Mouse (Mus musculus) small intestine, adult 2 months (tissue): Measurements from ENCODE around the gene Mast1. TPM values are rescaled to one million over a fixed set of nuclear protein-coding genes. Genes with fewer than 3 reads are reported as not detected.
A peak's percentile ranks its signal among the peaks of the same experiment; 100 is the strongest.

ENCODE experiments used
- H3K27ac ChIP-seq: fragments of 200-500 bp; 2 replicates; pipeline ENCODE4 v1.5.1; 2012; ENCODE audit warnings: low read depth, low read length, control low read depth, inconsistent platforms; ENCODE audit not compliant: insufficient read depth
- H3K27me3 ChIP-seq: fragments of 200-500 bp; 2 replicates; pipeline ENCODE4 v1.6.1; 2012; ENCODE audit warnings: mild to moderate bottlenecking, moderate library complexity, low read length, inconsistent platforms; ENCODE audit not compliant: control insufficient read depth, insufficient read depth
- H3K36me3 ChIP-seq: fragments of 200-500 bp; 2 replicates; pipeline ENCODE4 v1.6.1; 2012; ENCODE audit warnings: mild to moderate bottlenecking, low read length, control low read depth, inconsistent platforms; ENCODE audit not compliant: control insufficient read depth, insufficient read depth
- H3K4me1 ChIP-seq: fragments of 200-500 bp; 2 replicates; pipeline ENCODE4 v1.6.1; 2012; ENCODE audit warnings: low read length, inconsistent platforms, mixed read lengths; ENCODE audit not compliant: control insufficient read depth, insufficient read depth, insufficient read length
- H3K4me3 ChIP-seq: fragments of 200-500 bp; 2 replicates; pipeline ENCODE4 v1.5.1; 2012; ENCODE audit warnings: low read depth, mild to moderate bottlenecking, control low read depth, inconsistent platforms, low read length, moderate library complexity
- CTCF ChIP-seq: fragments of 200-500 bp; IDR thresholded peaks from 2 replicates; pipeline ENCODE4 v1.5.1; 2012; ENCODE audit warnings: low read depth, mild to moderate bottlenecking, control low read depth, inconsistent platforms, low read length, moderate library complexity, mixed read lengths; ENCODE audit not compliant: insufficient replicate concordance, insufficient read length; ENCODE audit errors: extremely low read depth
- POLR2A ChIP-seq: fragments of 200-500 bp; IDR thresholded peaks from 2 replicates; pipeline ENCODE4 v1.6.1; 2012; ENCODE audit warnings: low read depth, mild to moderate bottlenecking, control low read depth, inconsistent platforms, low read length, moderate library complexity
- WGBS: fragments of 180-500 bp; shearing (Covaris S2); methylation state at CpG from one replicate; pipeline ENCODE4 v1.1.7; 2018; 5-methylcytosine and 5-hydroxymethylcytosine counted together
- polyA plus RNA-seq: library from polyadenylated mRNA; depleted of rRNA; stranded (reverse); fragments of >200 nt; gene quantifications from 2 replicates; pipeline ENCODE4 v1.2.3, GENCODE M21; 2012

Mast1 gene
- polyA plus RNA-seq, 1 experiment: 0.71 TPM

DNA sequence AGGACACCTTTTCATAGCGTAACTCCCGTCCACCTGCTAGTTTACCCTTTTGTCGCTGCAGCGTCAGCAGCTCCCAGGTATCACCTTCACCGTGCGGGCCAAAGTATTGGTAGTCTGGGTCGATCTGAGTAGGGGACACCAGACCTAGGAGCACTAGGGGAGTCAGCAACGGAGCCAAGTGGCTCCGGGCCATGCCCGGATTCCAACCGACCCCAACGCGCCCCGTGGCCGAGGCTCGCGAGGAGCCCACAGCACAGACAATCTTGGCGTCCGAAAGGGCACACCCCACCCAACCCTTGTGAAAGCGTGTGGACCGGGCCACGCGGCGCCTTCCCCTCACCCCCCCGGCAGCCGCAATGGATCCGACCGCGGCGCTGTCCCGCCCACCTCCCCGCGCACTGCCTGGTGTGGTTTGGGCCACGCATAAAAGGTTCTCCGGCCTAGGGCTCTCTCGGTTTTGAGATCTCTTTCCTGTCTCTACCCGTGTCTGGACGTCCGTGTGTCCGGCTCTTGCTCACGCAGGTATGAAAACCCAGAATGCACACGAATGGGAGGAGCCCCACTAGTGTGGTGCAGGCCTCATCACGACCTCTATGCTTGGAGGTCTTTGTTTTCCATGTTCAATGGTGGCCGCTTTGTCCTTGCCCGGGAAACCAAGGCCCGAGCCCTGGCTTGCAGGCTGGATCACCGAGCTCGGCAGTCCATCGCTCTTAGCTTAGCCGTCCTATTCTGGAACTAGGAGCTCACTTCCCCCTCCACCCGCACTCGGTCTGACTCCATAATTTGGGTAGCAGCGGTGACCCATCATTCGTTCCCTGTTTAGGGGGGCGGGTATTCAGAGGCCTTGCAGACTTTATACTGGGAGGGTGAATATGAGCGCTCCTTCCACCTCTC lies 32.3 kb upstream of the Mast1 start, which contains the start of the genes Gm49661, Prdx2 and Rnaseh2a:
Gene Gm49661, minus strand, starts transcription at position 193 of the 894 bp plus-strand sequence.
Gene Prdx2, plus strand, starts transcription at position 347 of the 894 bp plus-strand sequence.
Gene Rnaseh2a, minus strand, starts transcription at position 527 of the 894 bp plus-strand sequence.
- H3K27me3 ChIP-seq: no peaks in the 10 kb centered on the region
- peaks cover 17% of the 10 kb centered on the region for H3K4me1 ChIP-seq
- peak within 1 kb of the TSS; percentile 77 for H3K27ac ChIP-seq
- H3K36me3 ChIP-seq: peaks cover 11% of the 10 kb centered on the region
- TF ChIP-seq POLR2A: peak; percentile 93
- TF ChIP-seq CTCF: no peak
- H3K4me3 ChIP-seq: peak within 1 kb of the TSS; percentile 70
- under 1% methylated on average over 56 of the region's 56 CpGs for WGBS

- Histone ChIP-seq H3K27me3 (no peaks in the 10 kb centered on the region), H3K4me3 (peak overlapping the region; percentile 70; the same call in 1 of the 2 replicates), H3K4me1 (peaks cover 17% of the 10 kb centered on the region), H3K36me3 (peaks cover 11% of the 10 kb centered on the region), H3K27ac (peak overlapping the region; percentile 77)
- 3% methylated on average over 2 of the region's 2 CpGs for WGBS
- TF ChIP-seq CTCF (no peak), POLR2A (no peak)
Observed at GRCm38 (mm10) chr8:84968650-84969049, 31.5 kb upstream of the Mast1 start.

GRCm38 (mm10) chr8:84967532-84968304 lies 30.6 kb upstream of the Mast1 start:
- TF ChIP-seq POLR2A (no peak), CTCF (no peak)
- WGBS: 91% methylated on average over 13 of the region's 13 CpGs
- no peak overlapping the region for H3K27ac ChIP-seq

DNA sequence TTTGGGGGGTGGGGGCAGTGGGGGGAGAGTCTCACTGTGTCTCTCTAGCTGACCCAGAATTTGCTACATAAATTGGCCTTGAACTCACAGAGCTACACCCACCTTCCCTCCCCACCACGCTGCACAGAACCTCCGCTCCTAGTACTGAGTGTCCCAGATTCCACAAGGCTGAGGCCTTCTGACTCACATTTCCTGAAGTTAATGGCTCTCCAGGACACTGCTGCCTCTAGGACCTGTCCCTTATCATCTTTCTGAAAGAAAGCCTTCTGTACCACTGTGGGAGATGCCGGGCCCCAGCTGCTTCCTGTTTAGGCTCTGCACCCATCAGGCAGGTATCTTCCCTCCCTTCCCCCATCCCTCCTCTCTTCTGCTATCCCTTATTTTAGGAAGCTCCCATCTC lies 29.4 kb upstream of the Mast1 start:
- TF ChIP-seq POLR2A (no peak), CTCF (no peak)
- no peaks in the 10 kb centered on the region for H3K27me3 ChIP-seq
- WGBS: 33% methylated on average over 3 of the region's 3 CpGs
- peak overlapping the region; percentile 10; the same call in 1 of the 2 replicates for H3K27ac ChIP-seq
- peaks cover 17% of the 10 kb centered on the region for H3K4me1 ChIP-seq
- peaks cover 7% of the 10 kb centered on the region for H3K36me3 ChIP-seq
- H3K4me3 ChIP-seq: no peak overlapping the region

More at GRCm38 (mm10) chr8:84967532-84968304, 30.6 kb upstream of the Mast1 start:
- H3K27me3 ChIP-seq: no peaks in the 10 kb centered on the region
- peaks cover 17% of the 10 kb centered on the region for H3K4me1 ChIP-seq
- H3K36me3 ChIP-seq: peaks cover 10% of the 10 kb centered on the region
- H3K4me3 ChIP-seq: no peak overlapping the region

DNA sequence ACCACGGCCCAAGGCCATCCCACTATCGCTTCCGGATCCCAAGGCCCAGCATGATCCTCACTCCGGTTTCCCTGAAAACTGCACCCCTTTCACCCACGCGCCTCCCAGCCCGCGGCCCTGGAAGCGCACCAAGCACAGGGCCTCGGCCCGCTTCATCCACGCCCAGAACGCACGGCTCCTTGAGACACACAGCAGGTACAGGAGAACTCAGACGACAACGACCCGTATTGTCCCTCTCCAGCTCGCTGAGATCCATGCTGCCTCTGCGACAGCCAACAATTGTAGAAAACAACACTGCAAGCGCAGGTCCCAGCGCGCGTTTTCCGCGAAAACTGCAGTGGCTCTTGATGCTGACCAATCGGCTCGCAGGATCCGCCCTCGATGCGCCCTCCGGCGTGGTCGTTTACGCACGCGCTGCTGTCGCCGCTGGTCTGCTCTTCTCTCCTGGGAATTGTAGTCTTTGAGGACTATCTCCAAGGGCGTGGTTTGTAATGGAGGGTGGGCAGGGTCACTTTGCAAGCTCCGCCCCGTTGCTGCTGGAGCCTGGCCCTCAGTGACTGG lies 28.7 kb upstream of the Mast1 start:
- WGBS: under 1% methylated on average over 41 of the region's 41 CpGs
- TF ChIP-seq POLR2A (no peak), CTCF (no peak)
- peak overlapping the region; percentile 9; the same call in 1 of the 2 replicates for H3K27ac ChIP-seq
- H3K27me3 ChIP-seq: no peaks in the 10 kb centered on the region
- H3K4me1 ChIP-seq: peaks cover 17% of the 10 kb centered on the region
- H3K36me3 ChIP-seq: 0 out of 2 replicates have a peak, but pooled peaks cover 3% of the 10 kb centered on the region
- H3K4me3 ChIP-seq: peak overlapping the region; percentile 74

- Histone ChIP-seq H3K4me3 (no peak overlapping the region), H3K36me3 (0 out of 2 replicates have a peak, but pooled peaks cover 3% of the 10 kb centered on the region), H3K4me1 (peaks cover 13% of the 10 kb centered on the region), H3K27ac (no peak overlapping the region), H3K27me3 (no peaks in the 10 kb centered on the region)
- WGBS: 75% methylated on average over 4 of the region's 4 CpGs
- TF ChIP-seq POLR2A: no peak
- TF ChIP-seq CTCF: no peak
Observed at GRCm38 (mm10) chr8:84963952-84964351, 26.8 kb upstream of the Mast1 start.
